Mouse (Mus musculus): ENCODE measurements around the gene Cftr.

Gene Cftr

DNA sequence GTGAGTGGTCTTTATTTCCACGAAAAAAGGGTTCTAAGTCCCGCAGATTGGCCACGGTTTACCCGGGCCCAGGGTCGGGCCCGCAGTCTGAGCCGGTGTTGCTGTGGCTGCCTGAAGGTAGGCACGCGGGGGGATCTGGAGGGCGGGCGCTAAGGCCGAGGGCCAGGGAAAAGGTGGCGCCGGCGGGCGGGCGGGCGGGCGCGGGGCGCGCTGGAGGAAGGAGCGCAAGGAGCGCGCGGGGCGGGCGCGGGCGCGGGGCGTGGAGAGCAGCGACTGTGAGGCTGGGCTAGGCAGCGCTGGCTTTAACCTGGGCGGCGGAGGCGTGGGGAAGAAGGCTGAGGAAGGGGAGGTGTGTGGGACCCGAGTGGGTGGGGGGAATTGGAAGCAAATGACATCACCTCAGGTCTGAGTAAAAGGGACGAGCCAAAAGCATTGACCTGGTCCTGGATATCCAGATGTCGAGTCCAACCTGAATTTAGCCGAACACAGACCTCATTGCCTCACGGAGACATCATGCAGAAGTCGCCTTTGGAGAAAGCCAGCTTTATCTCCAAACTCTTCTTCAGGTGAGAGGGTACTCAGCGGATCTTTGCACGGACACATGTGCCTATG, at the start of gene Cftr:
Gene Cftr (plus strand): TSS at position 377 of the 612 bp plus-strand sequence.
- no peak for DNase-seq (ENCODE audit: low spot score in 2 of 2)

DNA sequence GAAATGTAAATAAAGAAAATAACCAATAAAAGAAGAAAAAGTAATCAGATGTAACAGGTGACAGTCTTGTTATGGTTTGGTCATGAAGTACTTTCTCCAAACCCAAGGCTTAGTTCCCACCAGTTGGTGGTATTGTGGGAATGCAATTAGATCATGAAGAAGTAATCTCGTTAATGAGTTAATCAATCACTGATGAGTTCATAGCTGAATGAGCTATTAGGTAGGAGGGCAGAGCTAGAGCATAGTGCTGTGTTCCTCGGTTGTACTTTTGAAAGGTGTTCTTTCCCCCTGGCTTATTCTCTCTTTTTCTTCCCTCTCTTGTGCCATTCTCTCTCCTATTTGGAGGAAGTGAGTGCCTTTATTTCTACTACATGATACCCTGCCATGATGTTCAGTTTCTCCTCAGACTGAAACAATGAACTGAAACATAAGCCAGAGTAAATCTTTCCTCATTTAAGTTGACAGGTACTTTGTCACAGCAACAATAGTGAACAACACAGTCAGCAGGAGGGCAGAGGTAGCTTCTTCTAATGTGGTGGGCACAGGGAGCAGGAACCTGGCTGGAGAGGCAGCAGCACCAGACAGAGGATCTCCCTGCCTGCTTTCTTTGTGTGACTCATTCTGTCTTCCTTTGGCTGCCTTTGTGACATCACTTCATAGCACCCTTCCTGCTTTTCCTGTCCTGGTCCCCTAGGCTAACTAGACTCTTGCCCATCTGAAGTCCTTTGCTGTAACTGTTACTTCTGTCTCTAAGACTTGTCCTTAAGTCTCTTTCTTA, 43.1 kb upstream of the Cftr start:
- DNase-seq (ENCODE audit: low spot score in 2 of 2) = no peak

DNA sequence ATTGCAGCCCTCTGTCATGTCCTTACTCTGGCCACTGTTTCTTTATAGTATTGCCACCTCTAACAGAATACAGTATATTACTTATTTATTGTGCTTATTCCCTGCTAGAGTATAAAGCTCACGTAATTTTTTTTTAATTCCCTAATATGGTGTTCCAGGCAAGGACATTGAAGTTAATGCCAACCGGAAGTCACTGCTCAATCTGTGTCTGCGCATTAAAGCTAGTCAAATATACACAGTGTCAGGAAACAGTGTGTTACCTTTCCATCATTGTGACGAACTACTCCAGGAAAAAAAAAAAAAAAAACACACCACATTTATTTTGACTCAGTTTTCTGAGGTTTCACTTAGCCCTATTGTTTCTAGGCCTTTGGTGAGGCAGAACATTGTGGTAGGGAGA, 42.4 kb upstream of the Cftr start:
- DNase-seq (ENCODE audit: low spot score in 2 of 2) = no peak

DNA sequence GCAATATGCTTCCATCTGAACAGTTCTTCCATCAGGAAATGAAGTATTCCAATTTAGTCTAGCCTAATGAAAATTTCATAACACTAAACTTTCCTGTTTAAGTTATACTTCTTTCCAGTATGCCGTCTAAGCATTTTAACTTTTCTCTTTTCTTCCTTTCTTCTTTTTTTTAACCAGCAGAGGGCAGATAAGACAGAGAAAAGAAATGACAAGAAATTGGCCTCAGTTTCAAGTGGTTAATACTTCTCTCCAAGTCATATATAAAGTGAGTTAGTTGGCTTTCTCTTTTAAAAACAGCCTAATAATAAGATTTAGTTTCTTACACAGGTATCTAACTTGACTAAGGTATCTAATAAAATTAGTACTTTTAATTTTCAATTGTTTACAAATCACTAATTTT, 35.2 kb upstream of the Cftr start:
- no peak for DNase-seq (ENCODE audit: low spot score in 2 of 2)

DNA sequence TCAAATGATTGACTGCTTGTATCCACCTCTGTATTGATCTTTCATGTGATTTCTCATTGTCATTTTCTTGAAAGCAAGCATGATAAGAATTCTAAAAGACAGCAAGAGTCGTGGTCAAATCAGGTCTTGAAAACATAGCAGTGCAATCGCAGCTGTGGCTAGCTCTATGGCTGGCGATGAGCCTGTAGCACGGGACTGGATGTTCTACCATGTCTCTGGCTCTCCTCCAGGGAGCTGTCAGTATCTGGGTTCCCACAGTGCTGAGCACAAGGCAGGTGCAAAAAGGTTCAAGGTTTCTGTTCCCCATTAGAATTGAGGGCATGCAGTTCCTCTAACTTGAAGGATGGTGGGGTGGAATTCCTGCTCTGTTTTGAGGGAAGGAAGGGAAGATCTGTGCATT, 17.5 kb upstream of the Cftr start:
- no peak for DNase-seq (ENCODE audit: low spot score in 2 of 2)

DNA sequence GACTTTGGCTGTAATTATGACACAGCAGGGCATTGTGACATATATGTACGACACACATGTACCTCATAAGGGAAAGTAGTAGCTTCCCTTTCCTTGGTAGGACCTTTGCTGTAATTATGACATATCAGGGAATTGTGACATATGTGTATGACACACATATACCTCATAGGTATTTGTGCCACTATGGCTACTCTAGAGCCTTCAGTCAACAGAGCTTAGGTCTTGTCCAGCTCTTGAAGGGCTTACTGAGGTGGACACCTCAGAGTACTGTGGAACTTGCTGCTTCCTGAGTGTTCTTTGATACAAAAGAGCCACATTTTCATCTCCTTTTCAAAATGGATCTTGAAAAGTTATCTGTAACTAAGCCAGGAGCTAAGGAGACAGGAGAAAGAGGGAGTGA, 869 bp upstream of the Cftr start:
- DNase-seq (ENCODE audit: low spot score in 2 of 2) = no peak

DNA sequence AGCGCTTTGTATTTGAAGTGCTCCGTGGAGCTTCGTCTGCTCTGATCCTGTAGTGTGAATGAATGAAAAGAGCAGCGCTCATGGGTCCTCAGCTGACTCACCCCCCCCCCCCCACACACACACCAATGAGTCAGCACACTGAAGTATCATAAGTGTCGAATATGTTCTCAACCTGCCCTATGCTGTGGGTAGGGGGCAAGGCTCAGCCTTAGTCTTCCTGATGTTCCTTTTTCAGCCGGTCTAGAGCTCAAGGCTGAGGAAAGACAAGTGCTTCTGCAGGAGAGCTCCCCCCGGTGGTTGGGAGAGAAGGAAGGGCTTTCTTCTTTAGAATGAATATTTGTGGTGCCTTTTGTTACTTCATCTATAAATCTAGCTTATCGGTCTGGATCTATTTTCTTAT, 1.1 kb downstream of the Cftr start:
- peak in 1 of 2 experiments; percentile 20 for DNase-seq (ENCODE audit: low spot score in 2 of 2)

DNA sequence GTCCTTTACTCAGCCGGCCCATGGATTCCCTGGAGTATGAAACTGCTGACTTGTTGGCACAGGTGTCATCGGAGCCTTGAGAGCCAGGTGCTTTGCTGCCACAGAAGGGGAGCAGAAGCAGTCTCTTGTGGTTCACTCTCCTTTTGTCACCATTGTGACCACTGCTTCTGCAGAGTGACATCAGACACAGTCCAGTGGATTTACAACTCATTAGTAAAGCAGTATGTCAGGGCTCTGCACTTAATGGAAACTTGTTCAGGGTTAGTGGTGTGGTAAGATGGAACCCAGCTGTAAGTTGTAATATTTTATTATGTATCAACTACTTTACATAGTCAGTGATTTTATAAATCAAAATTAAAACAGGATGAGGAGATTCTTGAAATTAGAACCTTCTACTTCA, 7.0 kb downstream of the Cftr start:
- no peak for DNase-seq (ENCODE audit: low spot score in 2 of 2)

DNA sequence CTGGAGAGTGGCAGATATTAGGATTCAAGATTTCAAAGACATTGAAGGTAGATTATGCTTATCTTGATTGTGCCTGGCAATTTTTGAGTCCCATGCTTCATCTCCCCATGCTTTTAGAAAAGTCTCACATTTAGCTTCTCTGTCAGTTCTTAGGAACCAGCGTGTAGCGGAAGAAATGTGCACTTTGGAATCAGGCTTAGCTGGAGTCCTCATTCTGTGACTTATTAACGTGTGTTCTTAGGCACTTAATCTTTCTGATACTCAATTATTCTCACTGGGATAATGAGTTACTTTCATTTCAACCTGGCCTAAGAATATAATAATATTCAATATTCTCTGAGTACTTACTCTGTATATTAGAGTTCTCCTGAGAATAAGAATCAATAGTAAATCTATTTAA, 10.2 kb downstream of the Cftr start:
- no peak for DNase-seq (ENCODE audit: low spot score in 2 of 2)

DNA sequence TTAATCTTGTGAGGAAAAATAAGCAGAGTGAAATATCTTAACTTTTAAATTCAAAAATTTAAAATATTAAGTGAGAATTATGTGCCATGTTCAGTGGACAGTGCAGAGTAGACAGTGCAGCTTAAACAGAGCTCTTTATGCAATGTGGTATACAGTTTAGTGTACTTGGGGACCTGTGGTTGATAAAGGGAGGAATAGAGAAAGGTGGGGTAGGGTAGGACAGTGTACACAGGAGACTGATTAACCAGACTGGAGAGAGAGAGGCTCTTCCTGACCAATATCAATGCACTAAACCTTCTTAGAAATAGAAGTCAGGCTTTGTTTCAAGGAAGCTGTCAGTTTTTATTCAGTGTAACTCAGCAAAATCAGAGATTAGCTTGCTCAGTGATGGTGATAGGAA, 12.4 kb downstream of the Cftr start:
- DNase-seq (ENCODE audit: low spot score in 2 of 2) = no peak

DNA sequence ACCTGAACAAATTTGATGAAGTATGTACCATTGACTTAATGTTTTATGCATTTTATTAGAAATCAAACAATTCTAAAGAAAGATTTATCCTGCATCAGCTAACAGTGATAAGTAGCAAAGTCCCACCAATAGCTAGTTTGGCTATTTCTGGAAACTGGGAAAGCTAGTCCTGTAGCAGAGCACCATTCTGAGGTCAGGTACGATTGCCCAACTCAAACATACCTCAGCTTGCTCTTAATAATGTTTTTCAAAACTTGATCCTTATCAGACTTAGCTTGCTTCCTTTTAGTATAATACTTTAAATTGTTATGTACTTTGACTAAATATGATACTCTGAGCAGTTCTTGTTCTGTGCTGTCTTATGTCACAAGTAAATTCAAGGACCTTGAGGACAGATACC, 50.2 kb downstream of the Cftr start:
- no peak for DNase-seq (ENCODE audit: low spot score in 2 of 2)

DNA sequence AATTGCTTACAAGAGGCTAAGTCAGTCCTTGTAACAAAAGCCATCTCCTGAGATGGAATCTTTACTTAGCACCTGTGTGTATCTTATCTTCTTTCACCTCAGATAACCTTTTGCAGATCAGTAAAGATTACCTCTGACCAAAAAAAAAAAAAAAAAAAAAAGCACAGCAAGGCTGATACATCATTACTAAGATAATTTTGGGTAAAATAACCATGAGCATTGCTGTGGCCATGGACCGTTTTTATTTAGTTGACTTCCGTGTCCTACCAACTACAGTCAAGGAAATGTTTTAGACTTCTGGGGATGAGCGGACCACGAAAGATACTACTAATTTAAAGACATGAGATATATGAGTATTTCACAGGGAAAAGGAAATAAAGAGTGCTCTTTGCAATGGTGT, 52.7 kb downstream of the Cftr start:
- DNase-seq (ENCODE audit: low spot score in 2 of 2) = no peak

DNA sequence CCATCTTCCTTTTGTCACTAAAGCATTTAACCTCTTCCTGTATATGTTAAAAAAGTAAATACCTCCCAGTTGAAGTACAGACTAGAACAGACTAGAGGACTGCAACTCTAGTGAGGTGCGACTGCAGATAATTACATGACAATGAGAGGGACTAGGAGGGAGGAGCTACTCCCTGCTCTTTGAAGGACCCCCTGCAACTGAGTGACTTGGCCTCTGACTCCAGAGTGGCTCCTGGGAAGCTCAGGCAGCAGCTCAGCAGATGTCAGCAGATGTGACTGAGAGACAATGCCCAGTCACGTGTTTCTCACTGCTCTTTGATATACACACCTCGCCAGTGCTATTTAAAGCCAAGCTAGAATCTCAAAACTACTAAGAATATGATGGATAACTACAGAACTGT, 54.7 kb downstream of the Cftr start:
- no peak for DNase-seq (ENCODE audit: low spot score in 2 of 2)

DNA sequence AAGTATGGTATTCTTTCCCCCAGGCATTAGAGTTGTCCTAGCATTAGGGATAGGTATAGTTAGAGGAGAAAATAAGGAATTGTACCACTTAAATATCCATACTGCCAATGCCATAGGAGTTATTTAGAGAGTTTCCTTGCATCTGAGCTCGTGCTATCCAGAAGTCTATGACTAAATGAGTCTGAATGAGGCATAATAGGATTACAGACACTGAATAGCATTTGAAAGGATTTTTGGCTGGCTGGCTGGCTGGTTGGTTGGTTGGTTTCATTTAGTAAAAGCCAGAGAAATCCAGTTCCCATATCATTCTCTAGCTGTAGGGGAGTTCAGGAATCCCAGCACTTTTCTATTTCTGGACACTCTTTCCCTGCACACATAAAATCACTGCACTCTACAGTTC, 76.0 kb downstream of the Cftr start:
- DNase-seq (ENCODE audit: low spot score in 2 of 2) = no peak

DNA sequence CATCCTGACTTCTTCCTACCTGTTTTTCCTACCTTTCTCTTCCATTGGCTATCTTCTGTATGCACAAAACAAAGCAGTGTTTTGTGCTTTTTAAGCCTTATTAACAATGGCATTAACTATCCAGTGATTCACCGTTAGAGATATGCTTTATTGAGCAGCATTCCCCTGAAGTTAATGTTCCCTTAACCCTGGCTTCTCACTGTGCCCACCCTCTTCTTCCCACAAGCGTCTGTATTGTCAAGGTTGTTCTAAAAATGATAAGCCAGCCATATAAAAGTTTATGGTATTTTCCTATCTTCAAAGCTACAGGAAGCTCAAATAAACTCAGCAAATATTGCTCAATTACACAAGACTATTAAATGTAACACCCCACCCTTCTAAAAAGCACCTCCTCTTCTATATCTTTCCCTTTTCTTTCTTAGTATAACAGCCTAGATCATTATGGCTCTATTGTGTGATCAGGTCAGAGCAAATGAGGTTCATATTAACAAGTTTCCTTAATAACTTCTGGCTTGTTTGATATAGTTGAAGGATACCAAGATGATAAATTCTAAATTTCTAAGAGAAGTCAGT, 77.5 kb downstream of the Cftr start:
- no peak for DNase-seq (ENCODE audit: low spot score in 2 of 2)

DNA sequence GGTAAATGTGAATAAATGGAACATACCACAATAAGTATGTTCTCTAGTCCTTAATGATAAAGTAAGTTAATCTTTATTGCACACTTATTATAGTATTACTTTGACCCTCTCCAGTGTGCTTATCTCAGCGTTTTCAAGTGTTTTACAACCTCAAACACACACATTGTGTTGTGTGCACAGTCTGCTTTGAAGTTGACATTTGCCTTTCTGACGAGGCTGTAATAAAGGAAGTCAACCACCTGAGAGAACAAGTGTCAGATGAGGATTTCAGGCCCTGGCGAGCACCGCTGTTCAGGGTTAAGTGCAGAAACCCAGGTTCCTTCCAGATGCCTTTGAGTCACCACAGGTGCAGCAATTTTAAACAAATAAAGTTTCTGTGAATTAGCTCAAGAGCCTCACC, 78.0 kb downstream of the Cftr start:
- no peak for DNase-seq (ENCODE audit: low spot score in 2 of 2)

DNA sequence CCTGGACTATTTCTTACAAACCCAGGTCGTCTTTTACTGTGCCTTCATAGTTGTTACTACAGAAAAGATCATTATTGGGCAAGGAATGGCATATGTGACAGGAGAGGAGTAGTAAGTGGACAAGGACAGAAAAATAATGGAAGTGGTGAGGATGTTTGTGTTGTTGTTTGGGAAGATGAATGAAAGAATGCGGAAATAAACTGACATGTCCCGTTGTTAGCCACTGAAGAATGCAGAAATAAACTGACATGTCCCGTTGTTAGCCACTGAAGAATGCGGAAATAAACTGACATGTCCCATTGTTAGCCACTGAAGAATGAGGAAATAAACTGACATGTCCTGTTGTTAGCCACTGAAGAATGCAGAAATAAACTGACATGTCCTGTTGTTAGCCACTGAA, 84.1 kb downstream of the Cftr start:
- no peak for DNase-seq (ENCODE audit: low spot score in 2 of 2)

DNA sequence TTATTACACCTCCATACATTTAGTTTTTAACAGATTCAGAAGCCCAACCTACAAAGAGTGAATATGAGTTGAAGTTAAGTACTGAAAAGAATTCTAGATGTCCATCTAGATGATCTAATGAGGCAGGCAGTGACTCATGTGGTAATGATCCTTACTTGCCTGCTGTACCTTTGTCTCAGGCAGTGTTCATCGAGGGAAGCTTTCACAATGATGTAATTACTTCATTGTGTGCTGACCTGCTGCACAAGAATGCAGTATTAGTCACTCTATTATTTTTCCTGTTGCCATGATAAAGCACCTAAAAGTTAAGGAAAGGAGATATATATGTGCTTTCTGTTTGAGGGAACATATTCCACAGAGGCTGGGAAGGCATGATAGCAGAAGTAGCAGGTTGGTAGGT, 100.5 kb downstream of the Cftr start:
- DNase-seq (ENCODE audit: low spot score in 2 of 2) = no peak

DNA sequence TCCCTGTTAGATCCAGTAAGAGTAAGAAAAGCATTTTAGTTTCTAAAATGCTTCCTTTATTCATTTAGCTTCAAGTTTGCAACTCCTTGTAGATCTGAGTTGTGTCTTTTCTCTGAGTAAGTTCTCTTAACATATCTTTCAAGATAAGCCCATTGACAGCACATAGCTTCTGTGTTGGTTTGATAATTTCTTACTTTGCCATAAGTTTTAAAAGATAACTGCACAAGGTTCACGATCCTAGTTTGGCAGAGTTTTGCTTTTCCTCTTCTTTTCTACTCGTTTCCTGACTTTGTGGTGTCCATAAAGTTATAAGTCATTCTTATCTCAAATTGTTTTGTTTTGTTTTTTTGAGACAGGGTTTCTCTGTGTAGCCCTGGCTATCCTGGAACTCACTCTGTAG, 130.3 kb downstream of the Cftr start:
- no peak for DNase-seq (ENCODE audit: low spot score in 2 of 2)

DNA sequence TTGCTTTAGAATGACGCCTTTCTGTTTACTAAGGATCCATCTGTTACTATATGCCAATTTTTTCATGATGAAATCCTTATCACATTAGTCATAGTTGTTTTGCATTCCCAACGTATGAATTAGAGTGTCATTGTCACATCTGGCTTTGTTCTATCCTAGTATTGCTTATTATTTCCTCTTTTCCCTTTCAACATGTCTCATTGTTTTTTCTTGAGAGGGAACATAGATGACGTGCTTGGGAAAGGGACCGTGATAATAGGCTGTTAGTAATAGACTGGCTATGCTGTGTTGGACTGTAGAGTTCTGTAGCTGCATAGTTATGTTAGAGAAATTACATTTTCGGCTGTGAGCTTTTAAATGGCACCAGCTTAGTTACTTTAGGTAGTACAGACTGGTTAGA, 131.6 kb downstream of the Cftr start:
- no peak for DNase-seq (ENCODE audit: low spot score in 2 of 2)

DNA sequence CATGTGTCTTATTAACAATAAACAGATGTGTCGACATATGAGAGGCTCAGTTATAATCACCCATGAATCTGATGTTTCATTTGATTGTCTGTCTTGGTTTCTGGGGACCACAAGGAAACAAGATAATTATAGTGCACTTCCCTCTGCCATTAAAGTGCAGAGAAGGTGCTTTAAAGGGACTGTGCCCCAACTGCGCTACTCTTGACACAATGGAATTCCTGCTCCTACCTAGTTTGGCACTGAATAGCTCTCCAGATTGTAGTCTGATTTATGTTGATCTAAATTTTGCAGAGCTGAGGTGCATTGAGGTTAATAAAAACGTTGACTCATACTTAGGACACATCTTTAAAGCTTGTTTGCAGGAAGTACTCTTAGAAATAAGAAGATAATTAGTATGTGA, 132.7 kb downstream of the Cftr start:
- DNase-seq (ENCODE audit: low spot score in 2 of 2) = no peak

DNA sequence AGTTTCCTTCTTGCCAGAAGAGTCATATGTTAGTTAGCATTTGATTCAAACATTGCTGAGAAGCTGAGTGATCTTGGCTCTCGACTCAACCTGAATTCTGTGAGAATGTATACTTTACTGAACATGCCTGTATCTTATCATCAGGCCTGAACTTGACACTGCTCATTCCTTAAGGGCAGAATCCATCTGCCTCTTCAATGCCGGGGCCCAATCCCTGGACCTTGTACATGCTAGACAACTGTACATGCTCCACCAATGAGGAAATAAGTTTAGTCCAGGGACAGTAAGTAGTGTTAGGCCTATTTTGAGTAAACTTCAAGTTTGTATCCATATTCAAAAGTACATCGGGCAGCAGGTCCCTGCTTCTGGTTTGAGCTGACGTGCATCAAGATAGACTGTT, 134.6 kb downstream of the Cftr start:
- no peak for DNase-seq (ENCODE audit: low spot score in 2 of 2)

DNA sequence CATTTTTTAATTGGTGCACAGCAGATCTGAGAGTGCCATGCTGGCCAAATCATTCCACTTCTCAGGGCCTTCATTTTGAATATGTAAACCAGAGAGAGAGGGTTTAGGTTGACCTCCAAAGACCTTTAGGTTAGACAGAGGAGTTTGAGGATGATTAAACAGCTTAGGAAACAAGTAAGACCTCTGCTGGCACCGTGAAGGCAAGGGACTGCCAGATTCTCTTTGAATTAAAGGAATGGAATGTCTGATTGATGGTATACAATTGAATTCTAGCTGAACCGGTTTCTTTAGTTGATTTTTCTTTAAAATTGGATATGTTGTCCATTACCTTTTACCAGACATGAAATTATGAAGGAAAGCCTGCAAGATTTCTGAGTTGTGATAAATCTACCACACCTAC, 140.5 kb downstream of the Cftr start:
- DNase-seq (ENCODE audit: low spot score in 2 of 2) = no peak
